Mouse (Mus musculus) CH12.LX (cell line): Measurements from ENCODE around the gene Rfx7. TPM values are rescaled to one million over a fixed set of nuclear protein-coding genes. Genes with fewer than 3 reads are reported as not detected.

Experiments
- DNase-seq: peaks from one replicate; pipeline ENCODE4 v3.0.0-alpha.2; 2013; ENCODE audit errors: extremely low read depth
- H3K27ac ChIP-seq: 2 replicates; pipeline ENCODE4 v1.5.1; 2012; ENCODE audit warnings: low read depth, mild to moderate bottlenecking, control low read depth, moderate library complexity; ENCODE audit not compliant: insufficient read depth
- H3K27me3 ChIP-seq: replicated peaks from 2 replicates; pipeline ENCODE3; 2012; ENCODE audit warnings: inconsistent platforms
- H3K36me3 ChIP-seq, 2 experiments: replicated peaks in 1 of 2; 2 replicates each; pipeline versions ENCODE3 to v1.6.1; 2012; ENCODE audit warnings: inconsistent platforms in 1 of 2, low read length in 1 of 2, mild to moderate bottlenecking in 1 of 2, mixed read lengths in 1 of 2, moderate library complexity in 1 of 2; ENCODE audit not compliant: control insufficient read depth in 1 of 2, insufficient read depth in 1 of 2
- H3K4me1 ChIP-seq, 2 experiments: 2 replicates each; pipeline ENCODE4 v1.6.1; 2012; ENCODE audit warnings: inconsistent platforms in 1 of 2, moderate library complexity in 1 of 2; ENCODE audit not compliant: insufficient read depth in 2 of 2, control insufficient read depth in 1 of 2
- H3K4me2 ChIP-seq: 2 replicates; pipeline ENCODE4 v1.6.1; 2012; ENCODE audit warnings: low read depth, mild to moderate bottlenecking, control low read depth; ENCODE audit not compliant: poor library complexity, insufficient read depth, severe bottlenecking
- H3K4me3 ChIP-seq, 3 experiments: fragments of 150-350 bp in 1 of 3; sonication (generic) in 1 of 3; replicated peaks in 1 of 3; 2 replicates each; pipeline versions ENCODE3 to v1.5.1; 2011 to 2012; ENCODE audit warnings: low read depth in 2 of 3, low read length in 2 of 3, mild to moderate bottlenecking in 2 of 3, moderate library complexity in 2 of 3, control low read depth in 1 of 3, improper control_type of control experiment in 1 of 3, inconsistent platforms in 1 of 3, mixed read lengths in 1 of 3; ENCODE audit not compliant: poor library complexity in 1 of 3
- H3K79me2 ChIP-seq: replicated peaks from 2 replicates; pipeline ENCODE4 v1.6.1; 2012; ENCODE audit warnings: mild to moderate bottlenecking, moderate library complexity; ENCODE audit not compliant: control insufficient read depth, poor library complexity, insufficient read depth, severe bottlenecking; ENCODE audit errors: extremely low read depth
- H3K9ac ChIP-seq: 2 replicates; pipeline ENCODE4 v1.6.1; 2012; ENCODE audit warnings: low read depth, mild to moderate bottlenecking, control low read depth, moderate library complexity; ENCODE audit not compliant: insufficient read depth
- H3K9me3 ChIP-seq: replicated peaks from 2 replicates; pipeline ENCODE3; 2012; ENCODE audit warnings: low read length, inconsistent platforms, mixed read lengths
- BHLHE40 ChIP-seq: IDR thresholded peaks from 2 replicates; pipeline ENCODE4 v1.6.1; 2011; ENCODE audit warnings: mild to moderate bottlenecking, low read depth, low read length, improper control_type of control experiment
- CHD1 ChIP-seq: IDR thresholded peaks from 2 replicates; pipeline ENCODE4 v1.6.1; 2012; ENCODE audit warnings: low read depth, low read length, improper control_type of control experiment, inconsistent platforms
- CHD2 ChIP-seq: IDR thresholded peaks from 2 replicates; pipeline ENCODE4 v1.6.1; 2011; ENCODE audit warnings: low read length, improper control_type of control experiment
- E2F4 ChIP-seq: IDR thresholded peaks from 2 replicates; pipeline ENCODE4 v1.6.1; 2011; ENCODE audit warnings: low read depth, low read length, improper control_type of control experiment; ENCODE audit not compliant: insufficient replicate concordance
- ELF1 ChIP-seq: IDR thresholded peaks from 2 replicates; pipeline ENCODE4 v1.6.1; 2014; ENCODE audit warnings: low read depth, mild to moderate bottlenecking, inconsistent platforms, low read length, improper control_type of control experiment
- HCFC1 ChIP-seq: IDR thresholded peaks from 2 replicates; pipeline ENCODE4 v1.6.1; 2012; ENCODE audit warnings: low read depth, mild to moderate bottlenecking, inconsistent platforms, low read length, improper control_type of control experiment
- IRF4 ChIP-seq: IDR thresholded peaks from 2 replicates; pipeline ENCODE4 v1.6.1; 2014; ENCODE audit warnings: low read depth, mild to moderate bottlenecking, inconsistent platforms, low read length, improper control_type of control experiment
- JUN ChIP-seq: IDR thresholded peaks from 2 replicates; pipeline ENCODE4 v1.6.1; 2011; ENCODE audit warnings: low read depth, mild to moderate bottlenecking, low read length, improper control_type of control experiment, moderate library complexity; ENCODE audit not compliant: insufficient read depth
- JUND ChIP-seq: conservative IDR thresholded peaks from 2 replicates; pipeline ENCODE4 v1.6.1; 2011; ENCODE audit warnings: low read depth, low read length, improper control_type of control experiment
- KAT2A ChIP-seq: IDR thresholded peaks from 2 replicates; pipeline ENCODE4 v1.6.1; 2012; ENCODE audit warnings: low read length, improper control_type of control experiment, inconsistent platforms; ENCODE audit not compliant: insufficient replicate concordance
- MAFK ChIP-seq: IDR thresholded peaks from 2 replicates; pipeline ENCODE4 v1.6.1; 2011; ENCODE audit warnings: low read length, improper control_type of control experiment; ENCODE audit not compliant: insufficient replicate concordance
- MEF2A ChIP-seq: IDR thresholded peaks from 2 replicates; pipeline ENCODE4 v1.6.1; 2014; ENCODE audit warnings: low read depth, mild to moderate bottlenecking, inconsistent platforms, low read length, improper control_type of control experiment, borderline replicate concordance
- NELFE ChIP-seq: IDR thresholded peaks from 2 replicates; pipeline ENCODE4 v1.6.1; 2011; ENCODE audit warnings: low read depth, low read length, improper control_type of control experiment
- POLR2A ChIP-seq: IDR thresholded peaks from 2 replicates; pipeline ENCODE4 v1.6.1; 2011; ENCODE audit warnings: low read depth, mild to moderate bottlenecking, improper control_type of control experiment, low read length
- RAD21 ChIP-seq: IDR thresholded peaks from 2 replicates; pipeline ENCODE4 v1.6.1; 2011; ENCODE audit warnings: low read depth, mild to moderate bottlenecking, low read length, improper control_type of control experiment, moderate library complexity
- RCOR1 ChIP-seq: conservative IDR thresholded peaks from 2 replicates; pipeline ENCODE4 v1.6.1; 2012; ENCODE audit warnings: low read depth, mild to moderate bottlenecking, inconsistent platforms, low read length, improper control_type of control experiment
- SIN3A ChIP-seq: IDR thresholded peaks from 2 replicates; pipeline ENCODE4 v1.6.1; 2012; ENCODE audit warnings: low read length, improper control_type of control experiment, inconsistent platforms
- SMC3 ChIP-seq: IDR thresholded peaks from 2 replicates; pipeline ENCODE4 v1.6.1; 2011; ENCODE audit warnings: low read depth, low read length, improper control_type of control experiment
- UBTF ChIP-seq: IDR thresholded peaks from 2 replicates; pipeline ENCODE4 v1.6.1; 2012; ENCODE audit warnings: low read depth, mild to moderate bottlenecking, inconsistent platforms, low read length, improper control_type of control experiment, moderate library complexity
- USF1 ChIP-seq: IDR thresholded peaks from 2 replicates; pipeline ENCODE4 v1.6.1; 2014; ENCODE audit warnings: low read depth, mild to moderate bottlenecking, inconsistent platforms, low read length, improper control_type of control experiment
- ZC3H11A ChIP-seq: IDR thresholded peaks from 2 replicates; pipeline ENCODE4 v1.6.1; 2012; ENCODE audit warnings: low read depth, mild to moderate bottlenecking, inconsistent platforms, low read length, improper control_type of control experiment
- ZMIZ1 ChIP-seq: IDR thresholded peaks from 2 replicates; pipeline ENCODE4 v1.6.1; 2012; ENCODE audit warnings: low read depth, mild to moderate bottlenecking, inconsistent platforms, low read length, improper control_type of control experiment
- ZNF384 ChIP-seq: IDR thresholded peaks from 2 replicates; pipeline ENCODE4 v1.6.1; 2012; ENCODE audit warnings: low read depth, low read length, improper control_type of control experiment, inconsistent platforms
- dilution Hi-C: fragments of 300-500 bp; cut with MboI; formaldehyde crosslinking; loops from 2 replicates; pipeline ENCODE4 v1.14.3; 2020; ENCODE audit warnings: low sequenced_read_pairs; ENCODE audit not compliant: extremely low pct_unique_long_range_greater_than_20kb, extremely low pct_ligation_motif_present
- in situ Hi-C: fragments of 300-500 bp; cut with MboI; formaldehyde crosslinking; loops from 3 replicates; pipeline ENCODE4 v1.14.3; 2019; ENCODE audit warnings: low sequenced_read_pairs, low pct_ligation_motif_present, low pct_unique_long_range_greater_than_20kb, mixed read lengths
- polyA plus RNA-seq: library from polyadenylated mRNA; unstranded; fragments of >175 nt; gene quantifications from 2 replicates; pipeline ENCODE4 v1.2.1, GENCODE M21; 2012; ENCODE audit warnings: low read depth; ENCODE audit not compliant: insufficient read length
- total RNA-seq, 2 experiments: library from RNA; depleted of rRNA; stranded (reverse); fragments of 300-350 nt in 1 of 2; fragments of >200 nt in 1 of 2; gene quantifications; 2 replicates each; pipeline ENCODE4 v1.2.3; 2012 to 2014

Rfx7 gene
- total and polyA plus RNA-seq, 3 experiments = 18.4 to 49.9 (median 27.3) TPM

DNA sequence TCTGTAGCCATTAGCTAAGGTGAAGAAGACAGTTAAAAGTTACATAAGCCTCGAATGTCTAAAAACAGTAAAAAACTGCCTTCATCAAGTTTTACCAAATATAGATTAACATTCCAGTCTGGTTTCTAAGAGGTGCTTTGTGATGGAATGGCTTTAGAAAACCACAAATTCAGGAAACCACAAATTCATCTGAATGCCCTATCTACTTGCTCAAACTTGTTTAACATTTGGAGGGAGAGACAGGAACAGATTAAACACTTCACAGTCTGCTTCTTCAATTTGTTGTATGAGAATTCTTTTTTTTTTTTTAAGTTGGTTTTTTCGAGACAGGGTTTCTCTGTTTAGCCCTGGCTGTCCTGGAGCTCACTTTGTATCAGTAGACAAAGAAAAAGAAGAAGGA, 117.7 kb downstream of the Rfx7 start:
- no peak for DNase-seq
- Histone ChIP-seq H3K9me3 (no peaks in the 10 kb centered on the region), H3K27ac (no peak overlapping the region), H3K9ac (no peak overlapping the region), H3K36me3 (no peaks in the 10 kb centered on the region), H3K4me2 (no peak overlapping the region), H3K4me1 (peaks cover 0 to 2% of the 10 kb centered on the region in 2 experiments; a peak in 1 of 4 replicates), H3K27me3 (peaks cover 4% of the 10 kb centered on the region), H3K4me3 (no peak overlapping the region), H3K79me2 (no peaks in the 10 kb centered on the region)
- in situ Hi-C loops (no loop called here), dilution Hi-C loops (no loop called here)
- TF ChIP-seq ELF1 = no peak
- TF ChIP-seq HCFC1 = no peak
- TF ChIP-seq ZMIZ1 = no peak
- TF ChIP-seq UBTF = no peak
- no peak for TF ChIP-seq SMC3
- no peak for TF ChIP-seq IRF4
- TF ChIP-seq ZC3H11A = no peak
- no peak for TF ChIP-seq E2F4
- TF ChIP-seq JUN = no peak
- TF ChIP-seq POLR2A = no peak
- TF ChIP-seq ZNF384 = no peak
- TF ChIP-seq JUND = no peak
- no peak for TF ChIP-seq SIN3A
- no peak for TF ChIP-seq CHD2
- TF ChIP-seq BHLHE40 = no peak
- TF ChIP-seq KAT2A = no peak
- no peak for TF ChIP-seq NELFE

DNA sequence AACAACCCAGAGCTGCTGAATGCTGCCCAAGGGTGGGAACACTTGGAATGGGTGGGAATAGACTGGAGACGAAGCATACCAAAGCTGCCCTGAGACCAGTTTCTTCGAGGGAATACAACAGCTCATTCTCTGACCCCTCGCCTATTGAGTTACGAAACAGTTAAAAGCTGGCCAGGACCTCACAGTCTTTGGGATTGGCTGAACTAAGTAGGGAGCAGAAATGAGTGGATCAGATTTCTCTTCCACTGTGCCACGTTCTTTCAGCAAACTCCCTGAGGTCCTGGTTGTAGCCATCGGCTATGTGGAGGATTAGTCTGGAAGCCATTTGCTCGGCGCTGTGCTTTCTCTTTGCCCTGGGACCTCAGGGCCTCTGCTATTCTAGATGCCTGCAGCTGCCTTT, 120.9 kb downstream of the Rfx7 start:
- peaks cover 4% of the 10 kb centered on the region for H3K27me3 ChIP-seq
- H3K9ac ChIP-seq = no peak overlapping the region
- H3K27ac ChIP-seq = no peak overlapping the region
- H3K4me3 ChIP-seq = no peak overlapping the region
- H3K4me2 ChIP-seq = no peak overlapping the region
- no peaks in the 10 kb centered on the region for H3K79me2 ChIP-seq
- no peak for DNase-seq
- no peaks in the 10 kb centered on the region for H3K36me3 ChIP-seq
- TF ChIP-seq MEF2A (no peak), USF1 (no peak), RAD21 (no peak), CHD1 (no peak), SMC3 (no peak), UBTF (no peak), BHLHE40 (no peak), MAFK (no peak), JUND (no peak), POLR2A (no peak), JUN (no peak), NELFE (no peak), RCOR1 (no peak)
- no peaks in the 10 kb centered on the region for H3K9me3 ChIP-seq
- peaks cover 0 to 21% of the 10 kb centered on the region in 2 experiments; a peak in 2 of 4 replicates for H3K4me1 ChIP-seq
- in situ Hi-C loops (no loop called here), dilution Hi-C loops (no loop called here)
